Mouse (Mus musculus): ENCODE data around the gene Lnpep. TPM values are rescaled to one million over a fixed set of nuclear protein-coding genes. Genes with fewer than 3 reads are reported as not detected.

Lnpep gene
- 10.5 and 11.1 TPM in 2 replicates for polyA plus RNA-seq (2012; rRNA removed)

GRCm38 (mm10) chr17:17624957-17625586 is at the start of gene Lnpep:
TSS of gene Lnpep (minus strand) at chr17:17625050.

Other genes with a start within 250 kb of the Lnpep start
- gene Lix1, start 222.4 kb downstream of the Lnpep start, polyA plus RNA-seq (2012; rRNA removed) = 12.3 and 17.6 TPM in 2 replicates
- gene Vmn2r90, start 78.7 kb upstream of the Lnpep start, polyA plus RNA-seq (2012; rRNA removed) = not detected in 2 replicates
- gene Spaca6, start 202.1 kb upstream of the Lnpep start, polyA plus RNA-seq (2012; rRNA removed) = 84.8 and 103 TPM in 2 replicates
- gene Has1, start 230.2 kb upstream of the Lnpep start, polyA plus RNA-seq (2012; rRNA removed) = 0.12 and 0.26 TPM in 2 replicates

Data from central nervous system, embryonic 14 days (tissue).